Mouse (Mus musculus) E14TG2a.4 (cell line): ENCODE results near the gene Gabbr2.

Source experiments
- CTCF ChIP-seq: conservative IDR thresholded peaks from 2 replicates; pipeline ENCODE4 v1.5.1; 2014; ENCODE audit warnings: low read length
- NANOG ChIP-seq: IDR thresholded peaks from 2 replicates; pipeline ENCODE4 v1.6.1; 2014; ENCODE audit warnings: borderline replicate concordance, low read length, mixed read lengths
- POU5F1 ChIP-seq: IDR thresholded peaks from 2 replicates; pipeline ENCODE4 v1.6.1; 2014; ENCODE audit warnings: low read length, borderline replicate concordance

DNA sequence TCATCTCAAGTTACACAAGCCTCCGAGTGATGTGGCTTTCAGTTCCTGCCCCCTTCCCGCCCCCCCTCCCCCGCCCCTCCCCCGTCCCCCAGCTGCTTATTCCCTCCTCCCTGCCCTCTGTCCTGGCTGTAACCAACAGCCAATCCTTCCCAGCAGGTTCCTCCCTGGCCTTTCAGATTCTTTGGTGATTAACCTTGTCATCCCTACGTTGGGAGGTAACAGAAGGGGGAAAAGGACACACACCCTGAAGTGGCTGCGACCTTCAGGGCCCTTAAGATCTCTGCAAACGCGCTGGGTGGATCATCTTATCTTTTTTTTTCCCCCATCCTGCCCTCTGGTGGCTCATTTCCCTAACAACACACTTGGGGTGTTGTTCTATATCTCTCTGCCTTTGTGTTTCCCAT, 326.3 kb downstream of the Gabbr2 start:
- peak; percentile 47 for TF ChIP-seq CTCF
- TF ChIP-seq POU5F1 = no peak
- TF ChIP-seq NANOG = no peak
